Mouse (Mus musculus) kidney, adult 2 months (tissue): ENCODE measurements around the gene Atp6v0e. TPM values are rescaled to one million over a fixed set of nuclear protein-coding genes. Genes with fewer than 3 reads are reported as not detected.

Experiments
- DNase-seq: peaks from one replicate; pipeline ENCODE4 v3.0.0; 2021
- H3K27ac ChIP-seq: fragments of 200-500 bp; 2 replicates; pipeline ENCODE4 v1.5.1; 2012; ENCODE audit warnings: low read depth, low read length, control low read depth, inconsistent platforms; ENCODE audit not compliant: insufficient read depth
- H3K27me3 ChIP-seq: fragments of 200-500 bp; replicated peaks from 2 replicates; pipeline ENCODE4 v1.6.1; 2012; ENCODE audit warnings: mild to moderate bottlenecking, moderate library complexity, low read length, inconsistent platforms; ENCODE audit not compliant: control insufficient read depth, insufficient read depth
- H3K36me3 ChIP-seq: fragments of 200-500 bp; 2 replicates; pipeline ENCODE4 v1.6.1; 2012; ENCODE audit warnings: mild to moderate bottlenecking, moderate library complexity, low read length, inconsistent platforms; ENCODE audit not compliant: control insufficient read depth, insufficient read depth
- H3K4me1 ChIP-seq: fragments of 200-500 bp; 2 replicates; pipeline ENCODE4 v1.6.1; 2011; ENCODE audit warnings: low read length; ENCODE audit not compliant: control insufficient read depth, insufficient read depth
- H3K4me3 ChIP-seq: fragments of 200-500 bp; 2 replicates; pipeline ENCODE4 v1.5.1; 2011; ENCODE audit warnings: mild to moderate bottlenecking, low read depth, low read length, control low read depth; ENCODE audit not compliant: insufficient read depth
- CTCF ChIP-seq: fragments of 200-500 bp; conservative IDR thresholded peaks from 2 replicates; pipeline ENCODE4 v1.5.1; 2011; ENCODE audit warnings: low read depth, mild to moderate bottlenecking, control low read depth, low read length, moderate library complexity, mixed read lengths; ENCODE audit not compliant: insufficient read depth, insufficient read length
- POLR2A ChIP-seq: fragments of 200-500 bp; IDR thresholded peaks from one replicate; pipeline ENCODE4 v1.6.1; 2011; ENCODE audit warnings: low read depth, low read length, control low read depth
- WGBS: fragments of 180-500 bp; shearing (Covaris S2); methylation state at CpG from one replicate; pipeline ENCODE4 v1.1.7; 2018; 5-methylcytosine and 5-hydroxymethylcytosine counted together
- polyA plus RNA-seq: library from polyadenylated mRNA; depleted of rRNA; stranded (reverse); fragments of >200 nt; gene quantifications from 2 replicates; pipeline ENCODE4 v1.2.3, GENCODE M21; 2012

Atp6v0e gene
- polyA plus RNA-seq, 1 experiment: 450 TPM

DNA sequence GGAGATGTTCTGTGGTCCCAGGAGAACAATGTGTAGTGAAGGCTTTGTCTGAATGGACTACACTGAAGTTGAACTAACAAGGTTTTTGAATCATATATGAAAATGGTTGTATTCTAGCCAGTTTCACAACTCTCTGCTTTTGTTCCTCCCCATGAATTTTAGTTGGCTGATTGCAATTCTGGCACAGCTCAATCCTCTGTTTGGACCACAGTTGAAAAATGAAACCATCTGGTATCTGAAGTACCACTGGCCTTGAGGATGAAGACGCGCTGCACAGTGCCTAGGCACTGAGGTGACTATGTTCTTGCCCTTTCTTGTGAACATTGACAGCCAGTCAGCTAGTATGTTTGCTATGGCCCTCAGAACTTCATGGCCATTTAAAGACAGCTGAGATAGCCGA is 32.2 kb downstream of the Atp6v0e start:
- H3K36me3 ChIP-seq: no peaks in the 10 kb centered on the region
- TF ChIP-seq POLR2A (no peak), CTCF (no peak)
- no peak overlapping the region for H3K27ac ChIP-seq
- no peaks in the 10 kb centered on the region for H3K27me3 ChIP-seq
- no peak for DNase-seq
- no peak overlapping the region for H3K4me3 ChIP-seq
- peaks cover 14% of the 10 kb centered on the region for H3K4me1 ChIP-seq
- WGBS: 95% methylated on average over 3 of the region's 3 CpGs

DNA sequence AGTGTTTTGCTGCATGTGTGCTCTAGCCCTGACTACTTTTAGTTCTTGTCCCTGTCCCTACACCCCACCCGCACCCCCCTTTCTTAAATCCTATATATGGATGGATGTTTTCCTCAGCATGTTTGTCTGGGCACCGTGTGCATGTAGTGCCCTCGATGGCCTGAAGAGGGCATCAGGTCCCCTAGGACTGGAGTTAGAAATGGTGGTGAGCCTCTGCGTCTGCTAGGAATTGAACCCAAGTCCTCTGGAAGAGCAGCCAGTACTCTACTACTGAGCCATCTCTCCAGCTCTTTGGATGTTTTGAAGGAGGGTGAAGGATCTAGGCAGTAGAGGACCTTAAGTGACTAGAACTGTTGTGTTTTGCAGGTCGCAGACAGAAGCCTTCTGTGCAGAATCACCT is 35.8 kb downstream of the Atp6v0e start:
- 0 out of 2 replicates have a peak, but pooled peaks cover under 1% of the 10 kb centered on the region for H3K4me1 ChIP-seq
- H3K4me3 ChIP-seq: no peak overlapping the region
- no peaks in the 10 kb centered on the region for H3K27me3 ChIP-seq
- H3K36me3 ChIP-seq: no peaks in the 10 kb centered on the region; the same call in 1 of the 2 replicates
- TF ChIP-seq POLR2A: no peak
- TF ChIP-seq CTCF: peak; percentile 65
- 87% methylated on average over 5 of the region's 5 CpGs for WGBS
- no peak overlapping the region for H3K27ac ChIP-seq
- DNase-seq: no peak

DNA sequence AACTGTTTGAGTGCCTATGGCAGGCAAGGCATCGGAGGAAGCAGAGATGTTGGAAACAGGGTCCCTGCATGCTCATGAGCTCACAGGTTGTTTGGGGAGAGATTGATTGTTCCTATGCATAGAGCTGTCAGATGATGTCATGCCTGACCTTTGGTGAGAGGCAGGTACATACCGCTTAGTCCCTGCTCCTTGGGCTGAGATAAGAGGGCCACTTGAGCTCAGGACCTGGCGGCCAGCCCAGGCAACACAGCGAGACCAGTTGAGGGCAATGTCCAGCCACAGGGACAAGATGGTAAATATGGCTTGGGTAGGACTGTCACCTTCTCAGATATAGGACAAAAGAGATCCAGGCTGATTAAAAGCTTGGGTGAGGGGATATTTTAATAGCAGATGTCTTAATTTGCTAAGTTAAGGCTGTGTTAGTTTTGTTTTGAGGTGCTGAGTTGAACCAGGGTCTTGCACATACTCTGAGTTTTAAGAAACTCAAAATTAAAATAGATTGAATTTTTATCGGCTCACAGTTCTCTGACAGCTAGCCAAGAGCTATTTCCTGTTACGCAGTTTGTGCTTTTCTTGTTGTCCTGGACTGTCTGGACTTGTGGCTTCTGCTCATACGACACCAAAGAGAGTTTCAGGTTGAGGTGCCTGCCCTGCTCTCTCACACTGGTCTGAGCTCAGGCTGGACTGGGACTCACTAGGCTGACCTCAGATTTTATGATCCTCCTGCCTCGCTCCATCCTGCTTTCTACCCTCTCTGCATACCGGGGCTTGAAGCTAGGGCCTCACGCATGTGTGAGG is 37.0 kb downstream of the Atp6v0e start:
- H3K27me3 ChIP-seq: no peaks in the 10 kb centered on the region
- TF ChIP-seq POLR2A (no peak), CTCF (no peak)
- no peak overlapping the region for H3K4me3 ChIP-seq
- H3K27ac ChIP-seq: no peak overlapping the region
- H3K4me1 ChIP-seq: no peaks in the 10 kb centered on the region
- 72% methylated on average over 10 of the region's 10 CpGs for WGBS
- DNase-seq: peak; percentile 58
- H3K36me3 ChIP-seq: no peaks in the 10 kb centered on the region; the same call in 1 of the 2 replicates

DNA sequence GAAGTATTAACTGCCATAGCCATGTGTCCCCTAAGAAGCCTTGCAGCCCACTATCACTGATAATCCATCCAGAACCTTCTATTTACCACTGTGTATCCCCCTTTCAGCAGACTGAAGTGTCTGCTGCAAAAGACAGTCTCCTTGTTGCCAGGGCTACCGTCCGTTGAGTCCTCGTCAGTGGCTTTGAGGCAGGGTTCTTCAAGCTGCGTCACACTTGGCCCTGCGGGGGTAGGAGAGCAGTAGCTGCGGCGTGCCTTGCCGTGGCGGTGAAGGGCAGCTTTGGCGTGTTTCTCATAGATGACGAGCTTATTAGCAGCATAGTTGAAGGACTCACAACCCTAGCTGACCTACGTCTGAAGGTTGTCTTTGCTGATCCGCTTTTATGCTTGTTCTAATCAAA is 38.5 kb downstream of the Atp6v0e start:
- WGBS: 86% methylated on average over 13 of the region's 13 CpGs
- no peaks in the 10 kb centered on the region for H3K4me1 ChIP-seq
- TF ChIP-seq POLR2A (no peak), CTCF (no peak)
- H3K27ac ChIP-seq: no peak overlapping the region
- DNase-seq: no peak
- no peak overlapping the region for H3K4me3 ChIP-seq
- H3K27me3 ChIP-seq: no peaks in the 10 kb centered on the region
- H3K36me3 ChIP-seq: no peaks in the 10 kb centered on the region; the same call in 1 of the 2 replicates

DNA sequence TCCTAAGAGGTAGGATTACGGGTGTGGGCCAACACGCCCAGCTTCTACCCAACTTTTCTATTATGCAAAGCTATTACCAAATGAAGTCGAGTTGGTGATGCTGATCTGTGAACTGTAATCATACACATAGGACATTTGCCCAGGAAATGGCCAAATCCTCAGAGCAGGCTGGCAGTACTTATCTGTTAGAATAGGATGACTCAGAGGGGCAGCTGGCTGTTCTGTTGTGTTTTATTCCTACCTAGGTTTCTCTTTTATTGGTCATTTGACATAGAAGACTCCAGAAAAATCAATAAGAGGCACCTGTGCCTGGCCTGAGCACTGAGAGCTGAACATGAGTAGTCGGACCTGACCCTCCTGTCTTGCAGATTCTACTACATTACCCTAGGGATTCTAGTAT is 39.6 kb downstream of the Atp6v0e start:
- DNase-seq: no peak
- Histone ChIP-seq H3K27ac (no peak overlapping the region), H3K4me3 (no peak overlapping the region), H3K4me1 (no peaks in the 10 kb centered on the region), H3K36me3 (no peaks in the 10 kb centered on the region; the same call in 1 of the 2 replicates), H3K27me3 (no peaks in the 10 kb centered on the region)
- TF ChIP-seq POLR2A (no peak), CTCF (no peak)
- 65% methylated on average over 4 of the region's 4 CpGs for WGBS

DNA sequence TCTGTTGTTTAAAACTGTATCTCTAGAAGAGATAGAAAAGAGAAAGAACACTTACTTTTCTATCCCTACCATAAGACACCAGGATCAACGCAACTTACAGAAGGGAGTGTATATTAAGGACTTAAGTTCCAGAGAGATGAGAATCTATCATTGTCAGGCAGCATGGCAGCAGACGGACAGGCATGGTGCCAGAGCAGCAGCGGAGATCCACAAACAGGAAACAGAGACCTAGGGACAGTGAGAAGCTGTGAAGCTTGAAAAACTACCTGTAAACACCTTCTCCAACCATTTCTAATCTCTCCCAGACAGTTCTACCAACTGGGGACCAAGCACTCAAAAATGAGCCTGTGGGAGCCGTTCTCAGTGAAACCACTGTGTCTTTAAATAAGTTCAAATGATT is 40.6 kb downstream of the Atp6v0e start:
- TF ChIP-seq CTCF: no peak
- TF ChIP-seq POLR2A: no peak
- WGBS: 79% methylated on average over 4 of the region's 4 CpGs
- H3K4me1 ChIP-seq: no peaks in the 10 kb centered on the region
- no peak for DNase-seq
- no peaks in the 10 kb centered on the region; the same call in 1 of the 2 replicates for H3K36me3 ChIP-seq
- H3K4me3 ChIP-seq: no peak overlapping the region
- H3K27ac ChIP-seq: no peak overlapping the region
- H3K27me3 ChIP-seq: no peaks in the 10 kb centered on the region

DNA sequence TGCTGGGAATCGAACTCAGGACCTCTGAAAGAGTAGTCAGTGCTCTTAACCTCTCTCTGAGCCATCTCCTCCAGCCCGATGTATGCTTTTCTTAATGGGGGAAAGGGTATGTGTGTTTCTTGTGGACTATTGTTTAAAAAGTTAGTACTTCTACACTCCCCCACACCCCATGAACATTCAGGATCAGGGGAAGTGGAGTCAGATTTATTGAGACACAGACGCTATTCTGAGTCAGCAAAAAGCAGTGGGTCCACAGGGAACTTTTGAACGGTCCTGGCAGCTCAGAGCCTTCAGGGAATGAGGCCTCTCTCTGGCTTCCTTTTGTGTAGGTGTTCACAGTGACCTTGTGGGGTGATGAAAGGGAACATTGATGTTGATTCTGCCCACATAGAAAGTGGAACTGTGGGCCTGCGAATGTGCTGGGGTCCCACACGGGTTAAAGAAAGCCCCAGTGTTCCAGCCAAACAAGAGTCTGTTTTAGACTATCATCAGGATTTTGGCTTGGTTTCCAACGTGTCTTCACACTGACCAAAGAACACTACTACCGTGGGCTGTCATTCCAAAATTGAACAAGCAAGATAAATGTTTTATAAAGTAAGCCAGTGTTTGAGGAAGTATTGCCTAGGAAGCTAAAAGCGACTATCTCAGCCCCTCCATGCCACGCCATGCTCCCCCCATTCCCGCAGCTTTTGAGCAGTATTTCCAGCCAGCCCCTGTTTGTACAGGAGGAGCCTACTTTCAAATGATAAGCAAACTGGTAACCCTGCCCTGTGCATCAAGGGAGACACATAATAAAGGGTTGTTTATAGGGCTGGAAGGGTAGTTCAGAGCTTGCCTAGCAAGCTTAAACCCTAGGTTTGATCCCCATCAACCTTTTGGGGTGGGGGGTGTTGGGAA is 42.7 kb downstream of the Atp6v0e start:
- TF ChIP-seq POLR2A: no peak
- no peak for TF ChIP-seq CTCF
- DNase-seq: no peak
- Histone ChIP-seq H3K27me3 (no peaks in the 10 kb centered on the region), H3K4me1 (no peaks in the 10 kb centered on the region), H3K4me3 (no peak overlapping the region), H3K36me3 (no peaks in the 10 kb centered on the region), H3K27ac (no peak overlapping the region)
- WGBS: 59% methylated on average over 11 of the region's 11 CpGs
